Mouse (Mus musculus): ENCODE results near the gene Tmed4.

DNA sequence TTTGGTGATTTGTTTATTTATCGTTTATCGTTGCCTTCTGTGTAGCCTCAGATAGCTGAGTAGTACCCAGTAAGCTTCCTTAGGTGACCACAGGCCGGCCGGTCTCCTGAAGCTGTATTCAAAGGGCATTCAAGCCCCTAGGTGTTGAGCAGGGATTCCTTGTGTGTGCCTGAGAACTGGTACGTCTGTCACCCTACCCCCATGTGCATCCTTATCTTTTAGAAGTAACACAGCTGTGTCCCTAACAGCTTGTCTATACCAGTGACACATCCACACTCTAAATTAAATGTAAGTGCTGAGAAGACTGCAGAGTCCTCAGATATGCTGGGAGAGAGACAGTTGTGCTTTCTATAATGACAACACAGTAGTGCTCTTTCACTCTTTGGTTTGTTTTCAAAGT, 48.7 kb upstream of the Tmed4 start:
- TF ChIP-seq CTCF (IDR thresholded peaks at IDR 0.05) (no peak), EP300 (IDR thresholded peaks at IDR 0.05) (no peak)
